Mouse (Mus musculus) myocyte (in vitro differentiated cells): ENCODE results near the gene Polr3gl.

ENCODE experiments used
- POLR2A ChIP-seq: IDR thresholded peaks from one replicate; pipeline ENCODE4 v1.6.1; 2011; ENCODE audit warnings: low read depth, mild to moderate bottlenecking, control low read depth, moderate library complexity; ENCODE audit not compliant: insufficient read length
- USF1 ChIP-seq: IDR thresholded peaks from one replicate; pipeline ENCODE4 v1.6.1; 2011; ENCODE audit warnings: low read depth, mild to moderate bottlenecking, control low read depth, moderate library complexity

GRCm38 (mm10) chr3:96569966-96570605, 23.9 kb downstream of the Polr3gl start:
- TF ChIP-seq POLR2A (no peak), USF1 (no peak)
